Mouse (Mus musculus): ENCODE data around the gene Wwc1.

The Wwc1 gene

DNA sequence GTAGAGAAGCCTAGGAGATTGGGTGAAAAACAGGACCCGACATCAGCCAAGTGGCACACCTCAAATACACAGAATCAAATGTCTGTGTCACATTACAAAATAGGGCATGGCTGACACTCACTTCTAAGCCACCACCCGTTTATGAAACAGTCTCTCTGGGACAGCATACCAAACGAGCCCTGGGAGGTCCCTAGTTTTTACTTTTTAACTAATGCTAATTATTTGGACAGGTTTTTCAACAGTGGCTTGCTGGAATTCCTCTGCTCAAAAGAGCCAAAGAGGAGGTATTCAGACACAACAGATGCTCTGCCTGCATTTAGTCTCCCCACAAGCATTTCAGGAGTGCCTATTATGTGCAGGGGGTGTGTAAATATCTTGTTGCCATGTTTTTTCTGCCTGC, 44.7 kb downstream of the Wwc1 start:
- intact Hi-C loops (cut with DNase I): no loop called here

DNA sequence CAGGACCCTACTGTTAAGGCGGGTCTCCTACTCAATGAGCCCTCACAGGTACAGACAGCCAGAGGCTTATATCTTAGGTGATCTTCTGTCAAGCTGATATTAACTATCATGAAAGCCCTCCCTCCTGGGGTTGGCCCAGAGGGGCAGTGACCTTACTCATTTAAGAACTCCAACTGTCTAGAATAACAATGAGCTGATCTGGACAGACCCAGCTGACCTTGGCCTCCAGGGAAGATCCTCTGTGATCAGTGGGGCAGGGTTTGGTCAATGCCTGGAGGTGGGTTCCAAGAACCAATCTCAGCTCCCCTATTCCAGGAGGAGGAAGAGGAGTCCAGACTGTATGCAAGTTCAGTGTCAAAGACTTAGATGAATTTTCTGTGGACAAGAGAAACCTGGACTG, 45.2 kb downstream of the Wwc1 start:
- intact Hi-C loops (cut with DNase I): no loop called here

DNA sequence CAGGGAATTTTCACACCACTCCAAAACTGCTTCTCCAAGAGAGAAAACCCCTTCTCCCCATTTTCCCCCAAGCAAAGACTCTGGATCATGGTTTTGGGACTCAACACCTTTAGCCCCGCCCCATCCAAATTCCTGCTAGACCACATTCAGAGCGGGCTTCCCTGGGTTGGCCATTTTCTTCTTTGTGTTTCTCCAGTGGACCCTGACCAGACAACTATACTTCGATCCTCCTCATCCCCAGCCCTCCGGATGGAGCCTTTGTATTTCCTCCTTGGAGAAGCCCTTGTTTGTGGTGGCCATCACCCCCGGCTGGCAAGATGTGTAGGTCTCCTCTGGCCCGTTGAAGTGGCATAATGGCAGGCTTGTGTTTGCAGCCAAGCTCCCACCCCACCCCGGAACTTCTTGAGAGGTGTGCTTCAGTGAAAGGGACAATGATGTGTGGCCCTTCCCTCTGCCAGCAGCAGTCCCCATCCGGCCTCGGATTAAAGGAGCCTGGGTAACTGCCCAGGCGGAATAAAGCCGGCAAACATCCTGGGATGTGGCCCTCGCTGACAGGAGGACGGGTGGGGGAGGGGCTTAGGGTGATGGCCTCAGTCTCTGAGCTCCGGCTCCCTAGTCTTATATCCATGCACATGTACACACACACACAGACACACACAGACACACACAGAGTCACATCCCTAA, 46.8 kb downstream of the Wwc1 start:
- intact Hi-C loops (cut with DNase I): no loop called here

DNA sequence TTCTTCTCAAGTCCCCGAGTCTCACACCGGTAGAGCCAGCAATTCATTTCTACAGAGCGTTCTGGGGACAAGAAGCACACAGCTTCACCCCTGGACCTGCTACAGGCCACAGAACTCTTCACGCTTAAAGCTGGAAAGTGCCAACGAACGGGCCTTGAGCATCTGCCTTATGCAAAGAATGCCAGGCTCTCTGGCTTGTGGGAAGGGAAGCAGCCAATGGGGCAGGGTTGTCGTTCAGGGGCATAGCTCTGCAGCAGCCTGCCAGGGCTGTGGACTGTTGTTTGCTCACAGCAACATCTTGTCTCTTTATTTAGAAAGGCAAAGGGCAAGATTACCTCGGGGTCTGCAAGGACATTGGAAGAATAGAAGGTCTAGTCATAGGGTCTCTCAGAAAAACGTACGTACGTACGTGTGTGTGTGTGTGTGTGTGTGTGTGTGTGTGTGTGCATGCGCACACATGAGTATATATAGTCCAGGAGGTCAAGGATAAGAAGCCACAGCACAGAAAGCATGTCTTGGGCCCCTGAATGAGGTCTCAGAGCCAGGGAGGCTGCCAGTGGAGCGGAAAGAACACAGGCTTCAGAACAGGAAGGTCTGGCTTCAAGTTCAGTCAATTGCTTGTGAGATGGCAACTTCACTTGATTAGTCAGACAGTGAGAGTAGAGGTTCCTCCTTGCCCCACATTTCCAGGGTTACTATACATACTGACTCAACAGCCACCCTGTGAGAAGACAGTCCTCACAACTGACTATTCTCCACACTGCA, 48.0 kb downstream of the Wwc1 start:
- intact Hi-C loops (cut with DNase I): no loop called here

DNA sequence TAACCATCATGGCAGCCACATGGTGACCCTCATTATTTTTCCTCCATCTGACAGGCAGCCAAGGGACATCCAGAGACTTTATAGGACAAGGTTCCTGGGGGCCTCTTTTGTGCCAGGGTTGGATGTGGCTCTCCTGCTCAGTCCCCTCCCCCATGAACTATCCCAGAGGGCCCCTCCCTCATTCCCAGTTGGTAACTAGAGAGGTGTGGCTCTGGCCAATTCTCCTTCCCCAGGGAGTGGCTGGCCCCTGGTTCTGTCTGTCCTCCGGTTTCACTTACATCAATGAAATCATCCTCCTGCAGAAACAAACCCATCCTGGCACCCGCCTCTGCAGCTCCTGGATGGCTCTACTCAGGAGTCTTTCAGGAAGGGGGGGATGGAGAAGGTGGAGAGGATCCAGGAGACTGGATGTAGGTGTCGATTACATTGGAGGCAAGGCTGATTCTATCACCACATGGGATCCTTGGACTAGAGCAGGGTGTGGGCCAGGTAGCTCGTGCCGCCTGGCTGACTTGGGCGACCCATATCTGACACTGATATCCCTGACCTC, 49.7 kb downstream of the Wwc1 start:
- intact Hi-C loops (cut with DNase I): no loop called here

DNA sequence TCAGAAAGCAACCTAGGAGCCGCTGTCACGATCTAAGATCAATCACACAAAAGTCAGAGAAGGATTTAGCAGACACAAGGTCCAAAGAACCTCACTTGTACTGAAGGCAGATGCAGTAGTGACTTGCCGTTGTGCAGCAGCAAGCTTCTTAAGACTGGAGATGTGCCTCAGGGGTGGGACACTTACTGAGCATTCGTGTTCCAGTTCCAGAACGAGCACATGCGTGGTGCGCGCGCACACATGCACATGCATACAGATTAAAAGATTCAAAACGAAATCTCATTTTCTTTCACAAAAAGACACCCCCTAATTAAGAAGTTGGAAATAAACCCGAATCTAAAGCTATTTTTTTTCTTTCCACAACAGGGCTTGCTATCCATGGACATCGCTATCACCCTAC, 51.9 kb downstream of the Wwc1 start:
- intact Hi-C loops (cut with DNase I): no loop called here

DNA sequence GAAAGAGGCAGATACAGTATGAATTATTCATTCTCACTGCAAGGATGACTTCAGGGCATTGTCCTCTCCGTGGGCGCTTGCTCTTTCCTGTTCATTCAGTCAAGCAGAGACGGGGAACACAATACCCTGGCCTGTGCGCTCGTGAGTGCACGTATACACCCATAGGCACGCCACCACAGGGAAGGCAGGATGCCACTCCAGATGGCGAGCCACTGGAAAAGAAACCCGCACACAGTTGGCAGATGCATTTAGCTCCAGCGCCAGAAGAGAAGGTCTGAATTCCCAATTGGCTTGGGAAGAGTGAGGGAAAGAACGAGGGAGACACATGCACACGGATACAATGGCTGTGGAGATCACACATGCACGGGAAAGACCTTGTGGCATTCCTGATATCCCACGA, 53.0 kb downstream of the Wwc1 start:
- intact Hi-C loops (cut with DNase I): no loop called here

DNA sequence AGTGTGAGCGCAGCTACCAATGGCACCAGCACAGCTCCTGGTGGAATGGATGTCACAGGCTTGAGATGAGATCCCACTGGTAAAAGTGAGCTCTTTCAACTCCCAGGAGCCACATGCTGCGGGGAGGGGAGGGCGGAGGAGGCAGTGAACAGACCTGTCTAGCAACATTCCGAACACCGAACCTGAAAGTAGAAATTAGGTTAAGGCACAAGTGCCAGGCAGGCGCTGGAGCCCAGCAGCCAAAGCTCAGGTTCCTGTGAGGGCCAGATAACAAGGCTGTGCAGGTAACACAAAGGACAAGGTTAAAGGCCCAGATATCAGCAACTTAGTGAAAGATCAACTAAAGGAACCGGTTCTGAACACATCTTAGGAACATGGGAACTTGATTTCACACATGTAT, 54.7 kb downstream of the Wwc1 start:
- intact Hi-C loops (cut with DNase I): no loop called here

DNA sequence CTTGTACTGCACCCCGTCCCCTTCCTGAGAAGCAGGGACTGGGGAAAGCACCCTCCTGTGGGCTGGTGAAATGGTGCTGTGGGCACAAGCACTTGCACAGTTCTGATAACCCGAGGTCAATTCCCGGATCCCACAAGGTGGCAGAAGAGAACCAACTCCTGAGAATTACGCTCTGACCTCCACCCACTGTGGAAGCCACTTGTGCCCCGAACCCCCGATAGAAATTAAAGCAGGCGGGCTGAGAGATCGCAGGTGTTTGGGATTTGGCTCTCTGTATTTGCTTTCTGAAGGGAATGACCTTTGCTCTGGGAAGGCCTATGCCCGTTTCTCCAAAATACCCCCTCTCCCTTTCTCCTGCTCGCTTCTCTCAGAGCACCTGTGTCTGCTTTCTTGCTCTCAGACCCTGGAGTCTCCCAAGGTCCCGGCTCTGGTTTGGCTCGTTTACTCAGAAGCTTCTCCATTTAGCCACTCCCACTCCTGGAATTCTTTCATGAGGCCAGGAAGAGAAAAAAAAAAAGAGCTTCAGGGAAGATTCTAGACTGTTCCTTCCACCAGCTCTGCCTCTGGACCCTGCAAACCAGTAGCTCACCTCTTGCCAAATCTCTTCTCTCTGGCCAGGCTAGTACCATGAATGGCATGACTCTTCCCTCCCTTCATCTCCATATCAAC, 58.0 kb downstream of the Wwc1 start:
- intact Hi-C loops (cut with DNase I): loop anchor here (2.0 kb wide), 1 partner anchor 78 kb away; no protein-coding TSS in a partner anchor

DNA sequence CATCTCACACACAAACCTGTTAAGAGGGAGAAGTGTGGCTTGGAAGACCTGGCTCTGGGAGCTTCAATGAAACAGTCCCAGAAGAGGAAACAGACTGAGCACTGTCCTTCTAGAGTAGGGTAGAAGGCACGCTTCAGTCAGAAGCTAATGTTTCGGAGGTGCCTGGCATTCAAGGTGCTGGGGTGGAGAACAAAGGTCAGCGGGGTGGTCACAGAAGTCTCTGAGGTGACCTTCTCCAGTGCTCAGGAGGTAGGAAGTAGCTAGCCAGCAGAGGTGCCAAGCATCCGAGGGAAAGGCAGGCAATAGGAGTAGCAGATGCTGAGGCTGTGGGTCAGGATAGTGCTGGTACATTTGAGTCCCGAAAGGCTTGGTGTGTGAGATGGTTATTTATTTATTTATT, 59.6 kb downstream of the Wwc1 start:
- intact Hi-C loops (cut with DNase I): no loop called here

DNA sequence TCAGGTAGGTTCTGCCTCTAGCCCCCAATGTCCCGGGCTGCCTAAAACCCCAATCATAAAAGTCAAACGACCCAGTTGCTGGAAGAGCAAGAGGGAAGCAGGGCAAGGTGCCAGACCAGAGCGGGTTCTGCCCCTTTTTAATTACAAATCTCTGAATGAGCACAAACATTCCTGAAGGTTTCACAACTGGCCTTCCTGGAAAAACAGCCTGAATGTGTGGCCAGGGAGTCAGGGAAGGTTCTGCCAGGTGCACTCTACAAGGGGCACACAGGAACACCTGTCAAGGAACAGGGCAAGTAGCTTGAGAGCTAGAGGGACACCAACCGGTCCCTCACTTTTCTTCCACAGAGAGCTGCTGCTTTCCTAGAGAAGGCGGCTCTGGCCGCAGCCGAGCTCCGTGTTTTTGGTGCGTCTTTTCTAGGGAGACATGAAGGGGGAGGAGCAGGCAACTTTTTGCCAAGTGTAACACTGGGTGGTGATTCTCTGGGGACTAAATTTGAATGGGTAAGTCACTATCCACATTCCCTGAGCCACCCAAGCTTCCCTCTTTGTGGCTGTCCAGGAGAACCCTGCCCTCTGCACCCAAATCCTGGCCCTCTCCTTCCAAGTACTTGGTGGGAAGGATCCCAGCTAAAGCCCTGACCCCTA, 60.3 kb downstream of the Wwc1 start:
- intact Hi-C loops (cut with DNase I): no loop called here

DNA sequence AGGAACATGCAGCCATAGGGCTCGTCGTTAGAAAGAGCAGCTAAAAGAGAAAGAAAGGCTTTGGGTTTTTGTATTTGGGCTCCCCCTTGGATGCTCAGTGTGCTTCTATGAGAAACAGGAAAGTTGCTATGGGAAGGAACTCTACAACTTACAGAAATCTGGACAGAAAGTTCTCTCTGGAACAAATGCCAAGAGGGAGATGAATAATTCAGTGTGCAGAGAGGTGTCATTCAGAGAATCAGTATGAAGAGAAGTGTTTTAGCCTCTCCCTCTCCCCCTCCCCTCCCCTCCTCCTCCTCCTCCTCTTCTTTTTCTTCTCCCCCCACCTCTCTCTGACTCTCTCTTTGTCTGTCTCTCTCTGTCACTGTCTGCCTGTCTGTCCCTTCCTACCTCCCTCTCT, 60.9 kb downstream of the Wwc1 start:
- intact Hi-C loops (cut with DNase I): no loop called here

DNA sequence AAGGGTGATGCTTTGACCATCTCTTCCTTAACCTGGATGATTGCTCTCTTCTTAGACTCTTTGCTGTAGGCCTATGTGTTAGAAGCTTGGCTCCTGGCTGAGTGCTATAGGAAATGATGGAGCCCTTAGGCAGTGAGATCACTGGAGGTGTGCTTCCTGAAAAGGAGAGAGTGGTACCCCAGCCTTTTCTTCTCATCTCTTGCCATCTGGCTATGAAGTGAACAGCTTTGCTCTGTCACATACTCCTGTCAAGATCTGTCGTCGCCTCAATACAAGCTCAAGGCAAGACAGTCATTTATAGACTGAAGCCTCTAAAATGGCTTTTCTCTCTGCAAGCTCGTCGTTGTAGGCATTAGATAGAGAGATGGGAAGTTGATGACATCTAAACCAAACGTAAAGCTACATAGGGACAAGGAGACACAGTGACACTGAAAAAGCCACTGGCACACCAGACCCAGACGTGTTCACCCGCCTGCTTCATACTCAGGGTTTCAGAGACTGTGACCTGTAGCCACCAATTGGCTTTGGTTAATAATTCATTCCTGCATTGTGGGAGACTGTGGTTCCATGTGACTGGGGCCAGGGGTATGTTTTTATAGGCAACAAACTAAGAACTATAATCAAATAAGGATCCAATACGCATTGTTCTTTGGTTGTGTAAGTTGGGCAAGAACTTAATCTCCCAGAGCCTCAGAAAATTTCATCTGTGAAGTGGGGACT, 63.7 kb downstream of the Wwc1 start:
- intact Hi-C loops (cut with DNase I): no loop called here

DNA sequence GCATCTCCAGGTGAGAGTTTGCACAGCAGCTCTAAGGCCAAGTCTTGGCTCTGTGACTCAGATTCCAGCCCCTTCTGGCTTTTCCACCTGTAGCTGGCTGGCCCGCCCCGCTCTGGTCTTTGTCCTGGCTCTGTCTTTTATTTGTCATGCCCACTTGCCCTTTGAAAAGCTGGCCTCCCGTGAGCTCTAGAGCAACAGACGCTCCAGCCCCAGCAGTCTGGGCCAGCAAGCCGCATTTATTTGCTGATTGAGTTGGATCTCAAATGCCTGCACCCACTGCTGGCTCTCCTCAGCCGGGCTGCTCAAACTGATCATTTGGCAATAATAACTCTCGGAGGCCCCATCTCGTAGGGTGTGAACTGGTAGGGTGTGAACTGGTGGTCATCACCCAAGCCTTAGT, 64.8 kb downstream of the Wwc1 start:
- intact Hi-C loops (cut with DNase I): no loop called here

DNA sequence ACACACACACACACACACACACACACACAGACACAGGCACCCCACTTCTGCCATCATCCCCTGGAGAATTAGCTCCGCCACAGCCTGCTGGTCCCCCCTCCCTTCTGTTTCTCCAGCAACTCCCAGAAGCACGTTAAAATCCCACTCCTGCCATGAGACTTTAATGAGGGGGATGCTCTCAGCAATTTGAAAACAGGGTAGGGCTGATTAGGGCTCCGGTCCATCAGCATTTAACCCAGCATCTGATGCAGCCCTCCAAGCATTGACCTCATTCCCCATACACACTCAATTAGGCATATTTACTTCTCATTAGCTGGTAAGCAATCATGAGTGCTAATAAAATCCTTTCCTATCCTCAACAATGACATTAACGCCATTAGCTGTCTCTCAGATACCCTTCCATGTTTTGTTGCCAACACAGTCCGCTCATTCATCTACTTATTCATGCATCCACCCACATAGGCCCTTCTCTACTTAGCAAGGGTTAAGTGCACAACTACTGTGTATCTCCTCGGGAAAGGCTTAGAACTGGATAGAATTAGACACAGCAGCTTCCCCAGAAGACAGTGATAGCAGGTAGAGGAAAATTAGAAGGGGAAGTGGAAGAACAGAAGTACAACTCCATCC, 66.8 kb downstream of the Wwc1 start:
- intact Hi-C loops (cut with DNase I): no loop called here

DNA sequence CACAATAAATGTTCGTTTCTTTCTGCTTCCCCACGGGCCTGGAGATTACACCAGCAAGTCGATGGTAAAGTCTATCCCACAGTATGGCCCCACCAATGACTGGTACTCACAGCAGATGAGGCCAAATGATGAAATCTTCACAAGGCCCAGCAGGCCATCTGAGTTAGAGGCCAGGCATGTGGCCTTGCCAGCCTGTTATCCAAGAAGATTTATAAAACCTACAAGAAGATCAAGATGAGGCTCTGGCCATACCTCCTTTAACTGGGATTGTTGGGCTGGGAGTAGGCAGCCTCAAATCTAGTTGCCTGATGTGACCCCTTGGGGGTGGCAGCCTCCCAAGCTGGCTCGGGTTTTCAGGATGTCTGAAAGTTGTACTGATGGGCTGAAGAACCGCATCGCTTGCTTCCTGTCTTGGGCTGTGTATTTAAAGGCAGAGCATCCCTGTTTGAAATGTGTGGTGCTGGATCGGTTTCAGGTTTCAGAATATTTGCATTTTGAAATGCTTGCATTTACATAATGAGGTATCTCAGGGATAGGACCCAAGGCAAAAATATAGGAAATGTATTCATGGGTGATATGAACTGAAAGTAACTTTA, 75.3 kb downstream of the Wwc1 start:
- intact Hi-C loops (cut with DNase I): no loop called here

DNA sequence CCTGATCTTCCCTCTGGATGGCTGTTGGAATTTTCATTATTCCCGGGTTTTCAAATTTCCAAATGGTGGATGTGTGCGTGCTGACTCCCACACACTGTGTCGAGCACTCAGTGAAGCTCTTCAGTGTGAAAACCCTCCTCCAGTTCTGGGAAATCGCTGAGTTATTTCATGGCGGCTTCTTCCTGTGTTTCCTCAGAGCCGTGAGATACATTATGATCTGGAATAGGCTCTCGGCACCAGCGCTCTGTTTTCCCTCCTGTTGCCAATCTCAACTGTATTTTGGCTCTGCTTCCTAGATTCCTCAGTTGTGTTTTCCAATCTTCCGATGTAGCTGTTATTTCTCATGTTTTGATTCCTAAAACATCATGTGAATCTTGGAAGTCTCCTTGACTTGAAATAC, 77.2 kb downstream of the Wwc1 start:
- intact Hi-C loops (cut with DNase I): no loop called here

DNA sequence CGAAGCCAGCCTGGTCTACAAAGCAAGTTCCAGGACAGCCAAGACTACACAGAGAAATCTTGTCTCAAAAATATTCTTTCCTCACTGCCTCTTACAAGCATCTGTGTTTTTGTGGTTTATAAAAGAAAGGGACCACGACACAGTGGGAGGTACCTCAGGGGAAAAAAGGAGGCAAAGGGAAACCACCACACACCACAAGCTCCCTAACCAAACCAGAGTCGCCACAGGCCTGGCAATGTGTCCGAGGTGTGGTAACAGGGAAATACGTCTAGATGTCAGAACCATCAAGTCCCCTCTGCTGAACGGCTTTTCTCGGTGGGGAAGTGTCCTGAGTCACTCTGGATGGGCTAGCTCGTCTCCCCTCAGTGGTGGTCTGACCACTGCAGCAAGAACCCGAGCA, 80.4 kb downstream of the Wwc1 start:
- intact Hi-C loops (cut with DNase I): no loop called here

DNA sequence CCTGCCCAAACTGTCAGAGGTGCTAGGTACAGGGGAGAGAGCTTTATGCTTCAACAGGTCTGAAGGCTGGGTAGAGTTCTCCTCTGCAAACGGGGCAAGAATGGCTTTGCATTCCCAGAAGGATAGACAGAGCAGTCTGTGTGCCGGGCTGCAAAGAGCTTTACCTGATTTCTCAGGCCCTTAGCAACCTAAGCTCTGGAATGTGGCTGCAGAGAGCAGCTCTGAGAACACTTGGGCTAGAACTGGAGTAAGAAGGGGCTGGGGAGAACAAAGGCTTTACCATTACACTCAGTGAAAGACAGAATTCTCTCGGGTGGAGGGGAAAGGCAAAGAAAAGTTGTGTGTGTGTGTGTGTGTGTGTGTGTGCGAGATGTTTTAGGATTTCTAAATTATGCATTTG, 86.9 kb downstream of the Wwc1 start:
- intact Hi-C loops (cut with DNase I): no loop called here

DNA sequence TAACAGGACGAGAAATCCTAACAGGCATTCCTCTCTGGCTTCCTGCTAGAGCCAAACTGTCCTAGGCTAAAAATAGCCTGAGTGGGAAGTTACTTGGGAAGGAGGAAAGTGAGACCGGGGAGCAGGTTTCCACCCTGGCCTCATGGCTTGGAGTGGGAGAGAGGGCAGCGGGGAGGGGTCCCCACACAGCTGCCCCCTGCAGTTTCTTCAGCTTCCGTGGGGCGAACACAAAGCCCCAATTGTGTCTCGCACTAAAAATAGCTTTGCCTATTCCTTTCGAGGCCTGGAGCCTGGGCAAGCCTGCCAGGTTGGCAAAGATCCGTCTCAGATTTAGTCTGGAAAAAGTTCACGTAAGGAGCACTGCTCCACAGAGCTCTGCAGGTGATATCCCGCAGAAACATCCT, 87.3 kb downstream of the Wwc1 start:
- intact Hi-C loops (cut with DNase I): no loop called here
